Mouse (Mus musculus) gastrocnemius, postnatal 14 days (tissue): ENCODE measurements around the gene Unc13d. TPM values are rescaled to one million over a fixed set of nuclear protein-coding genes. Genes with fewer than 3 reads are reported as not detected.

ENCODE experiments used
- DNase-seq: peaks from one replicate; pipeline ENCODE4 v3.0.0; 2021; ENCODE audit warnings: mixed read lengths
- intact Hi-C: fragments of 180-260 bp; cut with DNase I; formaldehyde crosslinking; loops from one replicate; pipeline ENCODE4 v1.15.1; 2025; ENCODE audit warnings: low total_unique reads
- total RNA-seq, 2 experiments: library from RNA; stranded (reverse); gene quantifications; 2 replicates each; pipeline ENCODE4 v1.2.3; 2021

Gene Unc13d
- total RNA-seq, 2 experiments from 2014 or later: 0.31 to 0.33 TPM

DNA sequence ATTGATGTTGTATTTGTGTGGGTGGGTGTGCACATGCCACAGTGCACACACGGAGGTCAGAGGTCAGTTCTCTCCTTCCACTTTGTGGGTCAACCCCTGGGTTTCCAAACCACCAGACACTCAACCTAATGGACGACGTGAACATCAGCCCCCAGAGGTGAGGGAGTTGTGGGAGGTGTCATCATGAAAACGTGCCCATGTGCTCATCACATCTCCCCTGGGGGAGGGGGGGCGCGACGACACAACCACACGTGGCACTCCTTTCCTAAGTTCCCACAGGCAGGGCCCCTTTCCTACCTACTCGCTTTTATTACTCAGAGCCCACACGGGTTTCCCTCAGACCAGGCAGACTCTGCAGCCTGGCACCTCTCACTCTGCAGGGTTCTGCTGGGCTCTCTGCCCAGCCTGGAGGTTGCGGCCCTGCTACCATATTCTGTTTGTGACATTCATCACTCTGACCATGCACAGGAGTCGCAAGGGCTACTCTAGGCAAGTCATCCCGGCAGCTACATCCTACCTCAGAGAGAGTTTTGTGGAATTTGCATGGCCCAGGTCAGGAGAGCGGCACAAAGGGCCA, 5.4 kb upstream of the Unc13d start:
- DNase-seq: no peak
- intact Hi-C loops: loop anchor here (5.0 kb wide), 1 partner anchor 46 kb away; no protein-coding TSS in a partner anchor

DNA sequence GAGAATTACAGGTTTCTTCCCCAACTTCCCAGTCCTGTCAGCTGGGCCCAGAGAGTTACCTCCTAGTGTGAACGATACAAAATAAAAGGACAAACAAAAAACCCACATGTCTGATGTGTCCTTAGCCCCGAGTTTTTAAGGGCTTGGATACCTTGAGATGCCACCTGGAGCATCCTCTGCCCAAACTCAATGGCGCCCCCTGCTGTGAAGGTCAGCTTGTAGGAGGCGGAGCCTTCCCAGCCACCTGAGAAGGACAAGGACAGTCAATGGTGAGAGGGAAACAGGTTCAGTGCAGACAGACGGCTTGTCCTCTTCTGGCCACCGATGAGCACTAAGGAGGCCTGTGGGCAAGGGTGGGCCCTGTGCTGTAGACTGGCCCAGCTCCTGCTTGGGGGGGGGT, 3.3 kb upstream of the Unc13d start:
- intact Hi-C loops: loop anchor here (5.0 kb wide), 1 partner anchor 44 kb away; no protein-coding TSS in a partner anchor
- DNase-seq: no peak

DNA sequence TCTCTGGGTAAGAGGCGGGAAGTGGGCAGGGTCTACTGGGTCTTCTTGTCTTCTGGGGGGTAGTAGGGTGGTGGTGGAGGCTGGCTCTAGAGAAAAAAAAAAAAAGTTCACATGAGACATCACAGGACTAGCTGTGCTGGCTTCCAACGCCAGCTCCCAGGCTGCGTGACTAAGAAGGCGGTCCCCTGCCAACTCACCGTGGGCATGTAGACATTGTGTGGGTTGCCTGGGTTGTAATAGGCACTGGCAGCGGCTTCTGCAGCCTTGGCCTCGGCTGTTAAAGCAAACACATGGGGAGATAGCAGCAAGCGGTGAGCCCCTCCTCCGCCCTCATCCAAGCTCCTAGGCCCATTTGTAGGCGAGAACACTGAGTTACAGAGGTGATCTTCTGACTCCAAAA, 1.8 kb upstream of the Unc13d start:
- DNase-seq: no peak
- intact Hi-C loops: no loop called here

DNA sequence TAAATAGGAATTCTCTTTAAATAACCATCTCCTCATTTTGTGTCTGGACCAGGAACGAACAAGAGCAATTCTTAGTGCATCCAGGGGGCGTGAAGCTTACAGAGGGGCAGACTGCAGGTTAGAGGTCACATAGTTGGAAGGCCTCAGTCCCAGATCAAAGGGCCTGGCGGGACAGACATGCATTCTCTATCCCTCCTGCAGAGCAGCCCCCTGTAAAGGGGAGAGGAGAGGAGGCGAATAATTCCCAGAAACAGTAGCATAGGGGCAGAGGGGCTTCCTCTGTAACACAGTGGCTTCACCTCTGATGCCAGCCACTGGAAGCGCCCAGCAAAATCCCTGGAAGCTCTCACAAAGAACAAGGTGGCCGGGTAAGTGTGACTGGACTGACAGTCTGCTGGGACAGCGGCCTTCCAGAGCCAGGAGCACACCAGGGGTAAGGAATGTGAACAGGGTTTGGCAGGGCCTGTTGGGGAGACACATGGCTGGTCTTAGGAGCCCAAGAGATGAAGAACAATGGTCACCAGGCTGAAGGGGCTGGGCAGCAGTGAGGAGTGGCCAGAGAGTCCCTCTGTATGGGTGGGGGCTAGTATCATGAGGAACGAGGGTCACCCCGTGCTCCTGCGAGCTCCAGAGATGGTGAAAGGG, 1.0 kb upstream of the Unc13d start:
- intact Hi-C loops: no loop called here
- no peak for DNase-seq

DNA sequence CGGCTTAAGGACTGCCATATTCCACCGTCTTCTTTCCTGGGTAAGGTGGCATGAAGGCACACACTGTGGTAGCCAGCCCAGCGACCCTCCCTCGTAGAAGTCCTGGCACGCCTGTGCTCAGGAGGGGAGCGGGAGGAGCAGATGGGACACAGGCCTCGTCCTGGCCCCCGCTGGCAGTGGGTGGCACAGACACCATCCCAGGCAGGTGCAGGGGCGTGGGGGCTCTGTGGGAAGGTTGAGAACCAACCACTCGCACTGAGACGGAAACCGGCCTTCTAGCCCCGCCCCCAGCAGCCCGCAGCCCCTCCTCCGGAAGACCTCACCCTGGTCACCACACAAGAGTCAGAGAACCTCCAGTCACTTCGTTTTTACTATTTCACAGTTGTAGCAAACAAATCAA, 460 bp upstream of the Unc13d start:
- peak; percentile 56 for DNase-seq
- intact Hi-C loops: no loop called here

DNA sequence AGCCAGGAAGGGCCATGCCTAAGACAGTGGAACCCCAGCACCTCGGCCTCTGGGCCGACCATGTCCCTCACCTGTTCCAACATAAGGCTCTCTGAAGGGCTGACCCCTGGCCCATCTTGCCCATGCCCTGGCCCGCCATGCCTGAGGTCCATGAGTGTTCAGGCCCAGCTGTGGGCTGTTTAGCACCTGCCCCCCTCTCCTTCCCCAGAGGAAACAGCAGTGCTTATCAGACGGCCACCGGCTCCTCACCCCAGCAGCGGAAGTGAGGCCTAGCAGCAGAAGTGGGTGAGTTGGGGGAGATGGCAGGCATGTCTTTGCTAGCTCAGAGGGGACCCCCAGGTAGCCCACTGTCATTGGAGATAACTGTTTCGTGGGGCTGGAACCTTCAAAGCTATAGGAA, 925 bp downstream of the Unc13d start:
- no peak for DNase-seq
- intact Hi-C loops: no loop called here

DNA sequence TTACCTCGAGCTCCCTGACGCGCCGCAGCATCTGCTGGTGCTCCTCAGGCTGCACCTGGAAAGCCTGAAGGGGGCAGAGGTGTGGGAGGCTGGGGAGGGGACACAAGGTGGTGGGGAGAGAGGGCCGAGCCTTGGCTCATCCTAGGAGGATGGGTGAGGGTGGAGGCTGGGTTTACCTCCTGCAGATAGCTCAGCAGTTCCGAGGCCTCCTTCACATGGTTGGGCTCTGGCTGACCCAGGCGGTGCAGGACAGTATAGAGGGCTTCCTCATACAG, 1.6 kb downstream of the Unc13d start:
- no peak for DNase-seq
- intact Hi-C loops: no loop called here

DNA sequence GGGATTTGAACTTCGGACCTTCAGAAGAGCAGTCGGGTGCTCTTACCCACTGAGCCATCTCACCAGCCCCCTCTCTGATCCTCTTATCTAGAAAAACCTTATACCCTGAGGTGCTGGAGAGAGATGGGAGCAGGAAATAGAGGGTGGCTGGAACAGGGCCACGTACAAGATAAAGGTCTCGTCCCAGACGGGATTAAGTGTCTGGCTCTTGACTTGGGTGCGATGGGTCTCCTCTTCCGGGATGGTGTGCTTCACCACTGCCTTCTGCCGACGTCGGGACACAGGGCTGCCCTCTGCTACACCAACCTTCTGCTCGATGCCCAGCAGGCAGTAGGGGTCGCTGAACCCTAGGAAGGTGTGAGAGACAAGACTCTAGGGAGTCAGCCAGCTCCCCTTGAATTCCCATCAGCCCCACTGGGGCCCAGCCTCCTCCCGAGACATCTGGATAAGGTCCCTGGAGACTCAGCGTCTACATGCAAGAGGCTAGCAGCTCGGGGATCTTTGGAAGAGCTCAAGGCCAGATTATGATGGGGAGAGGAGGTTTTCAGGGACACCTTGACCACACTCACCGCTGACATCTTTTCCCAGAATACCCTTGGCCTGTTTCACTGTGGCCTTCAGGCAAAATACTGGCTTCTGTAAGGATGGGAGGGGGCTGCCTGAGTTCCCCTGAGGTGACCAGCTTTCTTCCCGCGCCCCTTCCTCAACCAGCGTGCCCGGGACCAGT, 2.1 kb downstream of the Unc13d start:
- DNase-seq: no peak
- intact Hi-C loops: no loop called here

DNA sequence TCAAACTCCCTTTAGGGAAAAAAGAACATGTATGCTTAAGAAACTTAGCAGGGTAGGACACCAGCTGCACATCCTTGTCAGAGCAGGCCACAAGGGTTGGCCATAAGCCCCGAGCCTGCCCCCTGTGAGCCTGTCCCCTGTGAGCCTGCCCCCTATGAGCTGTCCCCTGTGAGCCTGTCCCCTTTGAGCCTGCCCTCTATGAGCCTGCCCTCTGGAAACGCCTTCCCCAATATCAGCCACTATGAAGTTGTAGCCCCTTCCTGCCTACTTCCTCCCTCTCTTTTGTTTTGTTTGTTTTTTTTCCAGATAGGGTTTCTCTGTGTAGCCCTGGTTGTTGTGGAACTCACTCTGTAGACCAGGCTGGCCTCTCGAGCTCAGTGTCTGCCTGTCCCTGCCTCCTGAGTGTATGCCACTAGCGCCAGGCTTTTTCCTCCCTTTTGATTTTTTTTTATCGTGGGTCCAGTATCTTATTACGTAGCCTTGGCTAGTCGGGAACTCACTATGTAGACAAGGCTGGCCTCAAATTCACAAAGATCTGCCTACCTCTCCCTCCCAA, 3.2 kb downstream of the Unc13d start:
- intact Hi-C loops: no loop called here
- no peak for DNase-seq

DNA sequence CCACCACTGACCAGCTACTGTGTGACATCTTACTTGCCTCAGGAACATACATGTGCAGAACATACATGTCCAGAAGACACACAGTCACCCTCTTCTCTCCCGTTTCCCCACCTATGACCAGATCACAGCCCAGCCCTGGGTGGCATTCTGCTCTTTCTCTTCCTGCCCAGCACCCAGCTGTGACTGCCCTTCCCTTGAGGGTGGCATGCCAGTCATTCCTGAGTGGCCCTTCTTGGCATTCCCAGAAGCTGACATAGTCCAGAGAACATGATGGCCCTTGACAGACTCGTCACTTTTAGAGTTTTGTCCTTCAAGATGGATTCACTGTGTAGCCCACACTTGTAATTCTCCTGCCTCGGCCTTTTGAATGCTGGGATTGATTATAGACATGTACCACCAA, 5.2 kb downstream of the Unc13d start:
- DNase-seq: no peak
- intact Hi-C loops: no loop called here

DNA sequence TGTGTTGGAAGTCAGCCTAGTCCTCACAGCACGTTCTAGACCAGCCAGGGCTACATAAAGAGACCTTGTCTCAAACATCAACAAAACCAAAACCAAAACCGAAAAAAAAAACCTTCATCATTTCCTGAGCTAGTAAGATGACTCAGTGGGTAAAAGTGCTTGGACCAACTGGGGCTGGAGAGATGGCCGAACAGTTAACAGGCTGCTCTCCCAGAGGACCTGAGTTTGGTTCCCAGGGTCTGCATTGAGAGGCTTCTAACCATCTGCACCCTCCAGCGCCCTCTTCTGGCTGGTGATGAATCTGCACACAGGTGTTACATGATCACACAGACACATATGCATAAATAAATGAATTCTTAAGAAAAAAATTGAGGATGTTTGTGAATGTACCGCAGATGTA, 6.3 kb downstream of the Unc13d start:
- no peak for DNase-seq
- intact Hi-C loops: no loop called here

DNA sequence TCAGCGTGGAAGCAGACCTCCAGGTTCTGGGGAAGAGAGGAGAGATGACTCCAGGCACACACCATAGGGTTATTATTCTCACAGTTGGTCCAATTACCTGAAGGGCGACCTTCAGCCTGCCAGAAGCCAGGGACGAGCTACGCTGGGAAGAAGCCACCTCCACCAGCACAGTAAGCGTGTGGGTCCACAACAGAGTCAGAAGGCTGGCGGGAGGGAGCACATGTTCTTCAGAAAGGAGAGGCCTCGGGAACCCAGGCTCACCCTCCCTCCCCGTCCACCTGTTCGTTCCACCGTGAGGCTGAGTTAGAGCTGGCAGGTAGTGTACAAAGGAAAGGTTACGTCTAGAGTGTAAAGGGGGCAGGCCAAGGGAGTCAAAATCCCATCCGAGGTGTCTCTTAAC, 12.4 kb downstream of the Unc13d start:
- intact Hi-C loops: no loop called here
- no peak for DNase-seq

DNA sequence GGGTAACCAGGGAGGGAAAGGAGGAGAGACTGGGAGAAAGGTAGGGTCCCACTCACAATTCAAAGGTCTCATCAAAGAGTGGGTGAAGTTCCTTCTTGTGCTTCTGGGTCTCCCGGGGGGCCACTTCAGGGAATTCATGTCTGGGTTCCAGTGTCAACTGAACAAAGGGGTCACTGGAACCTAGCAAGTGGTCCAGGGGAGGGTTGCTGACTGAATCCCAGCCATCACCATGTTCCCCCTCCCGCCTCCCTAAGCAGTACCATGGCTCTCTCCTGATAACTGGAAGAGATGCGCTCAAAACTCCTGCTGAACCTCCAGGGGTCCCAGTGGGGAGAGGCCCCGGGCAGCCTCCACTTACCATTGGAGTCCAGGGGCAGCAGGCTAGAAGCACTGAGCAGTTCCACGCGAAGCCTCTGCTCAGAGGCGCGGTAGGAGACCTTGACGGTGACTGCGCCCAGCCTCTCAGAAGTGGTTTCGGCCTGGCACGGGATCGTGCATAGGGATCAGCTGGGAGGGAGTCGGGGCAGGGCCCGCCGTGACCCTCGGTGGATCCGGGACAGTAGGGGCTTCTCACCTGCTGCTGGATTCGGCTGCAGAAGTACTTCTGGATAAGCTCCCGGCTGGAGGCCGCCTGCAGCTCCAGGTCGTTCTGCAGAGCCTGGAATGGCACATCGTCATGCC, 13.4 kb downstream of the Unc13d start:
- intact Hi-C loops: no loop called here
- DNase-seq: no peak

DNA sequence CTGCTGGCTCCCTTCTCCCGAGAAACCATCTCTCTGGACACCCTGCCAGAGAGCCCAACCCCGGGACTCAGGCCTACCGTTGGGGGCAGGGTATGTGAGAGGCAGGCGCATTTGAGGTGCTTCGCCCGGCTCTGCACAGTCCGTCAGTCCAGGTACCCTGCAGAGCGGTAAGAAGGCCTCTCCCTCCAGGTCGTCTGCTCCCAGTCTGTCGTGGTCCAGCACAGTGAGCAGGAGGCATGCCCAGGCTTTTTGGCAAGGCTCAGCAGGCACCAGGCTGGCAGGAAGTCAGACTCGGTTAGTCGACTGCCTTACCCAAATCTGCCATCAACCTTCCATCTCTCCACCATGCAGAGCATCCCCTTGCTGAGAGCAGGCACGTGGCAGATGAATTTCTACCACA, 14.2 kb downstream of the Unc13d start:
- no peak for DNase-seq
- intact Hi-C loops: no loop called here

DNA sequence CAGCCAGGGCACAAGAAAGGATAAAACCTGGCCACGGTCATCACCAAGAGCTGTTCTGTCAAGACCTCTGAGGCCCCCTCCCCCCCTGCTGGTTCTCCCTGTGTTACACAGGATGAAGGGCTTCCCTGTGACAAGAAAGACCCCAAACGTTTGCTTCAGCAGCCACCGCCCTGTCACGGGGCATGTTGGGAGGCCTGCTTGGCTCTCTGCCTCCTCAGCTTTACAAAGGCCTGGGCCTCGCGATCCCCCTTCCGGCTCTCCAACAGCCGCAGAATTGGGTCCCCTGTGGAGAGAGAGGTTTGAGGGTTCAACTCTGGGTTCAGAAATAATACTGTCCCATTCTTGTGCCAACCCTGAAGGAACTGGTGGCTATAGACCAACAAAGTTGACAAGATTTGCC, 15.2 kb downstream of the Unc13d start:
- intact Hi-C loops: no loop called here

DNA sequence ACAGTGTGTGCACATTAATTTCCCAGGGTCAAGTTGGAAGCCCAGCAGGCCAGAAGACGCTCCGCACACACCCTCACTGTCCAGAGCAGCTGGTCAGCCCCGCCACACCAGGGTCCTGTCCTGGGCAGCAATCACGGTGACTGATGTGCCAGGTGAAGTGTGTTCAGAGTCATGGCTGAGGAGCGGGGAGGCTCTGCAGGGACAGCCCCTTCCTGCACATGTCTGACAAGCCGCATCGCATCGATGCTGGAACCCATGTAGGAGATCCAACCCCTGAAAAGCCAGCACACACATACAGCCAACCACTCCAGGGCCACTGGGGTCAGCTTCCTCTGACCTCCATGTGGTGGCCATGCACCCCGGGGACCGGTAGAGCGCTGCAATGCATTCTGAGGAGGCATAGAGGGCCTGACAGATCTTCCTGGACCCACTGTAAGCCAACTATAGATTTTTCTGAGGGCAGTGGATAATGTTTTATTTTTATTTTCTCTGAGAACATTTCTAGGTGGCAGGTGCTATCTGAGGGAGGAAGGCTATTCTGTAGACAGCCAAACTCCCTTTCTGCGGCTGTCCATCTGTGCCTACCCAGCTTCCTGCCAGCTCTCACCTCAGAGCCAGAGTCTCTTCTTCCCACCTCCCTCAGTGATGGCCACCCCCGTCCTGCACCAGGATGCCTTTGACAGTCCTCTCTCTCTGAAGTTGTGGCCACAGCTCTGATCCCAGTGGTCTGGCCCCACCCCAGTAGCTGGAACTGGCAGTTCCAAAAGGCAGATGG, 15.9 kb downstream of the Unc13d start:
- intact Hi-C loops: no loop called here
- no peak for DNase-seq

More for the DNA sequence above, 15.2 kb downstream of the Unc13d start:
- DNase-seq: no peak

DNA sequence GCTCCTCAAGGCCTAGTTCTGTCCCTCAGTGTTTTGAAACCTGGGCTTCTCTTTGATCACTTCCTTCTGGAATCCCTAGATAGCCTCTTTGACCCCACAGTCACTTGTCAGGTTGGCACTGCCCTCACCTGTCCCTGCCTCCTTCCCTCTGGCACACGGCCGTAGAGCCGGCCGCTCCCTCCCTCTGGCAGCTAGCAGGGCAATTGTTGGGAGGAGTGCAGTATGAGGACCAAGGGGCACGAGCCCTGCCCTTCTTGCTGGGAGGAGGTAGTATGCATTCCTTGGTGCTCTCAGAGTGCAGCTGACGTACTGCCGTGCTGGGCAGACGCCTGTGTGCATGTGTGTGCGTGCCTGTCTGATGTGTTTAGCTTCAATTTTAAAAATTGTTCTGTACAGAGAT, 17.2 kb downstream of the Unc13d start:
- DNase-seq: no peak

DNA sequence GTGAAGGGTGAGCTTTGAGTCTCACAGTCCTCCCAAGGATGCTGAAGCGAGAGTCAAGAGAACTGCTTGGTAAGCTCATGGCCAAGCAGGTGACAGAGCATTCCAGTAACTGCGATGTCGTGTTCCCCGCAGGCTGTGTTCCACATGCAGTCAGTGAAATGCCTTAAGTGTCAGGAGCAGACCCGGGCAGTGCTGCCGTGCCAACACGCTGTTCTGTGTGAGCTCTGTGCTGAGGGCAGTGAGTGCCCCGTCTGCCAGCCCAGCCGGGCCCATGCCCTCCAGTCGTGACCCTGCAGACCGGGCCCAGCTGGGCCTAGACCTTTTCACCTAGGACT, 18.1 kb downstream of the Unc13d start:
- DNase-seq: no peak
- intact Hi-C loops: no loop called here

More for the DNA sequence above, 17.2 kb downstream of the Unc13d start:
- intact Hi-C loops: no loop called here

DNA sequence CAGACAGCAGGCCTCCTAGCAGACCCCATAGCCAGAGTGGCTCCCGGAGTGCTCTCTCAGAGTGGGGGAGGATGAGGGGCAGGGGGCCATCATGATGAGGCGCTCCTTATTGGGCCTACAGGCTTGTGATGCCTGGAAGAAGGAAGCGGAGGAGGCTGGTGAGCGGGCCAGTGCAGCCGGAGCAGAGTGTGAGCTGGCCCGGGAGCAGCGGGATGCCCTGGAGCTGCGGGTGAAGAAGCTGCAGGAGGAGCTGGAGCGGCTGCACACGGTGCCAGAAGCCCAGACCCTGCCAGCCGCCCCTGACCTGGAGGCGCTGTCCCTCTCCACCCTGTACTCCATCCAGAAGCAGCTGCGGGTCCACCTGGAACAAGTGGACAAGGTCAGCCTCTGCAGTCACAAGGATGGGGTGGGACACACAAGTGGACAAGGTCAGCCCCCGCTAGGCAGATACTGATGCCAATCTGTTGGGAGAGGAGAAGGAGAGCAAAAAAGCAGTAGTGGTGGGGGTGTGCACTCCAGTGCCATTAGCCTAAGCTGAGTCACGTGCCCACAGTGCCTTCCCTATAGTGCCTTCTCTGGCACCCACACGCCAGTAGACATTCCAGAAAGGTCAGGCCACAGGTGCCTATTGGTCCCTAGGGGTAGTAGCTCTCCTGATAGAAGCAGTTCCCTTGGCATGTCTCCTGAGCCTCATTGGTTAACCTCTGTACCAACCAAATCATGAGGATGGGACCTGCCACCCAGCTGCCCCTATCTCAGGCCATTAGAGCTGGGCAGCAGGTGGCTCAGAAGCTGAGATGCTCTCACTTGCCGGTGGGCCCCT, 18.7 kb downstream of the Unc13d start:
- DNase-seq: no peak
- intact Hi-C loops: no loop called here
